Mouse (Mus musculus): ENCODE measurements around the gene Strn.

GRCm38 (mm10) chr17:78664962-78665545 is 71.9 kb downstream of the Strn start:
- no peak for TF ChIP-seq GATA1 (IDR thresholded peaks at IDR 0.05; ENCODE audit: borderline replicate concordance, low read length)
- TF ChIP-seq FLI1 (IDR thresholded peaks at IDR 0.05; ENCODE audit: low read length): no peak
